Comparison of ENCODE assay signal across 10 mouse cellular contexts in the genomic region with DNA sequence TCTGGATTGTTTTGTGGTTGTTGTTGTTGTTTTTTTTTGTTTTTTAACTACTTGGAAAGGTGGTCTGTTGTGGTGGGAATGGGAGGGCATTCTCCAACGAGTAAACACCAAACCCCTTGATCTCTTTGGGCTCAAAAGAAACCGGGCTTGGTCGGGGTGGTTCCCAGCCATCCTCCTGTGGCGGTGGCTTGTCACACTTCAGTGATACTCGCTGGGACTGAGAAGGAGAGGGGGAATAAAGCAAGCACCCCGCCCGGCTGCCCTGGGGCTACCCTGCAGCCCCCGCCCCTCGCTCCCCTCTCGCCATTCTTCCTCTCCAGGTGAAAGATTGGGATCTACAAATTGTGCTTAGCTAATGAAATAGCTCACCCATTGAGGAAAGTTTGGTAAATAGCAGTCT.
A peak's percentile ranks its signal among the peaks of the same experiment; 100 is the strongest.
DNase-seq lines count a peak whose midpoint lies in the region; ATAC-seq and TF ChIP-seq lines count a peak whose summit lies in the region.
"Had no signal": no experiment of that assay in that cellular context is flagged by ENCODE, and none has a peak within 500 bp of the region (broad histone marks: within the 10 kb centered on the region; RNA-seq: fewer than 3 reads in every experiment).

No protein-coding gene starts in this region.

- no peak overlapping the region for H3K9ac ChIP-seq in lung, embryonic 14.5 days
- H3K9ac ChIP-seq in forebrain, embryonic 14.5 days (ENCODE audit: low read length), result no peak overlapping the region
- no peak overlapping the region for H3K9ac ChIP-seq in intestine, embryonic 16.5 days (ENCODE audit: low read depth, low read length)
- no peak overlapping the region for H3K9ac ChIP-seq in neural tube, embryonic 14.5 days (replicated peaks; ENCODE audit: low read depth, low read length)
- H3K9ac ChIP-seq: liver, postnatal 0 days had no signal

- H3K4me3 ChIP-seq in lung, embryonic 14.5 days (ENCODE audit: low read depth, low read length), result peak overlapping the region; percentile 3; the same call in 1 of the 2 replicates
- H3K4me3 ChIP-seq in forebrain, embryonic 14.5 days (ENCODE audit: low read depth, low read length), result peak overlapping the region; percentile 25
- no peak overlapping the region for H3K4me3 ChIP-seq in intestine, embryonic 16.5 days (ENCODE audit: low read length)
- H3K4me3 ChIP-seq in neural tube, embryonic 14.5 days (ENCODE audit: low read depth, low read length), result no peak overlapping the region
- H3K4me3 ChIP-seq: layer of hippocampus, adult 2 months had no signal

- no peaks in the 10 kb centered on the region for H3K9me3 ChIP-seq in lung, embryonic 14.5 days (ENCODE audit: low read depth, low read length)
- H3K9me3 ChIP-seq in forebrain, embryonic 14.5 days (replicated peaks; ENCODE audit: control insufficient read depth, low read length), result no peaks in the 10 kb centered on the region
- H3K9me3 ChIP-seq in intestine, embryonic 16.5 days (ENCODE audit: control insufficient read depth, low read length), result no peaks in the 10 kb centered on the region
- no peaks in the 10 kb centered on the region for H3K9me3 ChIP-seq in neural tube, embryonic 14.5 days (ENCODE audit: control insufficient read depth, low read length)

- no peak for ATAC-seq in lung, embryonic 14.5 days (ENCODE audit: insufficient read depth)
- no peak for ATAC-seq in forebrain, embryonic 14.5 days
- ATAC-seq in intestine, embryonic 16.5 days, result no peak
- ATAC-seq in neural tube, embryonic 14.5 days (ENCODE audit: low read depth), result no peak
- ATAC-seq: liver, postnatal 0 days had no signal

- no peaks in the 10 kb centered on the region for H3K36me3 ChIP-seq in lung, embryonic 14.5 days (ENCODE audit: insufficient read depth)
- no peaks in the 10 kb centered on the region for H3K36me3 ChIP-seq in forebrain, embryonic 14.5 days (ENCODE audit: control insufficient read depth, insufficient read depth, low read length)
- H3K36me3 ChIP-seq in intestine, embryonic 16.5 days (ENCODE audit: control insufficient read depth, insufficient read depth, low read length), result no peaks in the 10 kb centered on the region
- H3K36me3 ChIP-seq in neural tube, embryonic 14.5 days (ENCODE audit: control insufficient read depth, insufficient read depth, low read length), result no peaks in the 10 kb centered on the region

- H3K27me3 ChIP-seq in lung, embryonic 14.5 days (ENCODE audit: insufficient read depth, low read length), result peaks cover 17% of the 10 kb centered on the region
- H3K27me3 ChIP-seq in forebrain, embryonic 14.5 days (replicated peaks; ENCODE audit: control insufficient read depth, insufficient read depth, low read length), result peaks cover 15% of the 10 kb centered on the region
- peaks cover 26% of the 10 kb centered on the region for H3K27me3 ChIP-seq in intestine, embryonic 16.5 days (replicated peaks; ENCODE audit: control insufficient read depth, insufficient read depth, low read length)
- H3K27me3 ChIP-seq in neural tube, embryonic 14.5 days (ENCODE audit: control insufficient read depth, insufficient read depth, low read length), result peaks cover 9% of the 10 kb centered on the region

- 8% methylated on average over 10 of the region's 10 CpGs for WGBS in lung, embryonic 14.5 days
- 2% methylated on average over 10 of the region's 10 CpGs for WGBS in forebrain, embryonic 14.5 days
- WGBS in intestine, embryonic 16.5 days, result 3% methylated on average over 10 of the region's 10 CpGs
- 5% methylated on average over 10 of the region's 10 CpGs for WGBS in neural tube, embryonic 14.5 days

- H3K4me2 ChIP-seq in lung, embryonic 14.5 days, result peak overlapping the region; percentile 54
- H3K4me2 ChIP-seq in forebrain, embryonic 14.5 days (ENCODE audit: low read length), result peak overlapping the region; percentile 63
- peak overlapping the region; percentile 45; the same call in 1 of the 2 replicates for H3K4me2 ChIP-seq in intestine, embryonic 16.5 days (ENCODE audit: low read depth, low read length)
- peak overlapping the region; percentile 39; the same call in 1 of the 2 replicates for H3K4me2 ChIP-seq in neural tube, embryonic 14.5 days (ENCODE audit: low read depth, low read length)

- H3K4me1 ChIP-seq in lung, embryonic 14.5 days (ENCODE audit: insufficient read depth), result no peaks in the 10 kb centered on the region
- peaks cover 10% of the 10 kb centered on the region for H3K4me1 ChIP-seq in forebrain, embryonic 14.5 days (ENCODE audit: control insufficient read depth, insufficient read depth, low read length)
- H3K4me1 ChIP-seq in intestine, embryonic 16.5 days (ENCODE audit: control insufficient read depth, insufficient read depth, low read length), result peaks cover 2% of the 10 kb centered on the region; the same call in 1 of the 2 replicates
- peaks cover 6% of the 10 kb centered on the region; the same call in 1 of the 2 replicates for H3K4me1 ChIP-seq in neural tube, embryonic 14.5 days (ENCODE audit: control insufficient read depth, insufficient read depth, low read length)

- TF ChIP-seq CTCF in lung, embryonic 14.5 days (IDR thresholded peaks at IDR 0.05; ENCODE audit: low read depth), result no peak

- no peak overlapping the region for H3K27ac ChIP-seq in lung, embryonic 14.5 days (ENCODE audit: low read depth)
- no peak overlapping the region for H3K27ac ChIP-seq in forebrain, embryonic 14.5 days (ENCODE audit: low read depth, low read length)
- no peak overlapping the region for H3K27ac ChIP-seq in intestine, embryonic 16.5 days (ENCODE audit: low read length)
- no peak overlapping the region for H3K27ac ChIP-seq in neural tube, embryonic 14.5 days (ENCODE audit: low read depth, low read length)
- H3K27ac ChIP-seq: layer of hippocampus, adult 2 months had no signal

- DNase-seq in lung, embryonic 14.5 days, result no peak
- no peak for DNase-seq in lung, postnatal 25 days (ENCODE audit: low spot score)
- no peak for DNase-seq in forebrain, embryonic 14.5 days (ENCODE audit: low spot score)
- DNase-seq in layer of hippocampus, adult 18-20 months (ENCODE audit: low spot score in 2 of 2), result no peak
- DNase-seq in frontal cortex, postnatal 14 days (ENCODE audit: low spot score in 2 of 2), result no peak
- DNase-seq: adrenal gland, postnatal 25 days had no signal

Comparison
In these comparisons a context has a peak if more than half of its experiments do, and no peak if none do; other contexts are left out.
1. H3K4me3 ChIP-seq: peak in lung, embryonic 14.5 days (single experiment) and forebrain, embryonic 14.5 days (single experiment); none in intestine, embryonic 16.5 days (single experiment) and neural tube, embryonic 14.5 days (single experiment).
2. Peak in every context shown above with its lines, with median percentiles within 50 percentile points of each other: H3K4me2 ChIP-seq.